Mouse (Mus musculus) brain, embryonic 14.5 days (tissue): ENCODE data around the gene Icam1.

Experiments
- CTCF ChIP-seq: fragments of 200-500 bp; IDR thresholded peaks from 2 replicates; pipeline ENCODE4 v1.5.1; 2012; ENCODE audit warnings: inconsistent platforms, mild to moderate bottlenecking, moderate library complexity, borderline replicate concordance; ENCODE audit not compliant: insufficient read depth, insufficient read length; ENCODE audit errors: extremely low read depth
- POLR2A ChIP-seq: fragments of 200-500 bp; IDR thresholded peaks from 2 replicates; pipeline ENCODE4 v1.6.1; 2012; ENCODE audit warnings: mild to moderate bottlenecking, inconsistent platforms, borderline replicate concordance; ENCODE audit not compliant: poor library complexity, insufficient read depth, insufficient read length, severe bottlenecking; ENCODE audit errors: extremely low read depth

- TF ChIP-seq CTCF, result no peak
- no peak for TF ChIP-seq POLR2A
These were observed 17.4 kb downstream of the Icam1 start for GRCm38 (mm10) chr9:21033136-21033535.
